Mouse (Mus musculus) heart, adult 2 months (tissue): ENCODE data around the gene Prrc2a.

Experiments used
- CTCF ChIP-seq: fragments of 200-600 bp; IDR thresholded peaks from 2 replicates; pipeline ENCODE4 v1.8.1; 2022; ENCODE audit warnings: antibody characterized with exemption, mild to moderate bottlenecking, moderate library complexity
- EP300 ChIP-seq: fragments of 200-500 bp; IDR thresholded peaks from 2 replicates; pipeline ENCODE4 v1.6.1; 2011; ENCODE audit warnings: low read depth, low read length, control low read depth; ENCODE audit not compliant: insufficient read depth
- POLR2A ChIP-seq: fragments of 200-500 bp; IDR thresholded peaks from 2 replicates; pipeline ENCODE4 v1.6.1; 2011; ENCODE audit warnings: mild to moderate bottlenecking, low read depth, low read length, control low read depth; ENCODE audit not compliant: insufficient read depth

- TF ChIP-seq CTCF (no peak), EP300 (no peak), POLR2A (peak; percentile 31; the same call in 1 of the 2 replicates)
These were observed 17.3 kb downstream of the Prrc2a start for GRCm38 (mm10) chr17:35147348-35147747.
